Mouse (Mus musculus): Measurements from ENCODE around the gene Lnx2. TPM values are rescaled to one million over a fixed set of nuclear protein-coding genes. Genes with fewer than 3 reads are reported as not detected.

The Lnx2 gene
- polyA plus RNA-seq, 1 experiment, result 22.2 TPM

Other genes with a start within 250 kb of the Lnx2 start
- gene Rpl21, start 243.7 kb downstream of the Lnx2 start, polyA plus RNA-seq (2012; rRNA removed), result 88.2 and 114 TPM in 2 replicates
- gene Rasl11a, start 231.5 kb downstream of the Lnx2 start, polyA plus RNA-seq (2012; rRNA removed), result 9.1 and 12.4 TPM in 2 replicates
- gene Gtf3a, start 127.9 kb downstream of the Lnx2 start, polyA plus RNA-seq (2012; rRNA removed), result 36.9 and 39.2 TPM in 2 replicates
- gene Mtif3, start 112.8 kb downstream of the Lnx2 start, polyA plus RNA-seq (2012; rRNA removed), result 10.5 and 10.7 TPM in 2 replicates
- 67.7 and 69.9 TPM in 2 replicates for gene Polr1d, start 464 bp upstream of the Lnx2 start, polyA plus RNA-seq (2012; rRNA removed)
- gene Gsx1, start 112.1 kb upstream of the Lnx2 start, polyA plus RNA-seq (2012; rRNA removed), result not detected in 2 replicates
- gene Pdx1, start 193.4 kb upstream of the Lnx2 start, polyA plus RNA-seq (2012; rRNA removed), result not detected in 2 replicates
- 0.11 and 0.15 TPM in 2 replicates for gene Cdx2, start 230.7 kb upstream of the Lnx2 start, polyA plus RNA-seq (2012; rRNA removed)
- not detected in 2 replicates for gene Urad, start 245.9 kb upstream of the Lnx2 start, polyA plus RNA-seq (2012; rRNA removed)